Mouse (Mus musculus): ENCODE data around the gene Adsl. TPM values are rescaled to one million over a fixed set of nuclear protein-coding genes. Genes with fewer than 3 reads are reported as not detected.

Gene Adsl
- polyA plus RNA-seq, 1 experiment from 2014 or later: 135 TPM

DNA sequence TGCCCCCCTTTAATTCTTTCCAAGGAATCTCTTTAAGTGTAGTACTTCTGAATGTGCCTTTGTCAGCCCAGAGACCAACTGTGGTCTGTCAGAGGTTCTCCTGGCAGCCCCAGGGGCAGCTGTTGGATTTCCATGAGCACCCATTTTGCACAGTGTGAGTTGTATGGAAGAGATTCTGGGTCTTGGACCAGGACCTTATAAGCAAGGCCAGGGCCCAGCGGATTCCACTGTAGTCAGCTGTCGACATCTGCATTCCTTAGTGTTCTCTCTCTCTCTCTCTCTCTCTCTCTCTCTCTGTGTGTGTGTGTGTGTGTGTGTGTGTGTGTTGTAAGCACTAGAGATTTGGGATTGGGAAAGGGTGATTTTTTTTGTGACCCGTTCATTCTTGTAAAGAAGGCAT is 11.6 kb upstream of the Adsl start:
- 56% methylated on average over 3 of the region's 3 CpGs for WGBS
- ATAC-seq (ENCODE audit: low read depth): peak; percentile 97
- H3K4me2 ChIP-seq (ENCODE audit: low read depth, low read length): no peak overlapping the region
- no peaks in the 10 kb centered on the region for H3K9me3 ChIP-seq (ENCODE audit: control insufficient read depth, low read length)
- no peaks in the 10 kb centered on the region for H3K4me1 ChIP-seq (replicated peaks; ENCODE audit: control insufficient read depth, insufficient read depth, low read length)
- H3K27ac ChIP-seq (ENCODE audit: low read length): peak overlapping the region; percentile 53
- H3K36me3 ChIP-seq (ENCODE audit: control insufficient read depth, insufficient read depth, low read length): peaks cover 6% of the 10 kb centered on the region; the same call in 1 of the 2 replicates
- no peaks in the 10 kb centered on the region for H3K27me3 ChIP-seq (ENCODE audit: control insufficient read depth, insufficient read depth, low read depth, low read length)
- no peak overlapping the region for H3K4me3 ChIP-seq (ENCODE audit: low read length)
- H3K9ac ChIP-seq (ENCODE audit: low read length): no peak overlapping the region

GRCm38 (mm10) chr15:80938615-80939014 is 9.7 kb upstream of the Adsl start:
- Histone ChIP-seq H3K27me3 (ENCODE audit: control insufficient read depth, insufficient read depth, low read depth, low read length) (no peaks in the 10 kb centered on the region), H3K27ac (ENCODE audit: low read length) (no peak overlapping the region), H3K9ac (ENCODE audit: low read length) (no peak overlapping the region), H3K9me3 (ENCODE audit: control insufficient read depth, low read length) (no peaks in the 10 kb centered on the region), H3K4me2 (ENCODE audit: low read depth, low read length) (no peak overlapping the region), H3K4me1 (replicated peaks; ENCODE audit: control insufficient read depth, insufficient read depth, low read length) (no peaks in the 10 kb centered on the region), H3K4me3 (ENCODE audit: low read length) (no peak overlapping the region), H3K36me3 (ENCODE audit: control insufficient read depth, insufficient read depth, low read length) (0 out of 2 replicates have a peak, but pooled peaks cover 3% of the 10 kb centered on the region)
- 83% methylated on average over 4 of the region's 4 CpGs for WGBS
- ATAC-seq (ENCODE audit: low read depth): no peak

DNA sequence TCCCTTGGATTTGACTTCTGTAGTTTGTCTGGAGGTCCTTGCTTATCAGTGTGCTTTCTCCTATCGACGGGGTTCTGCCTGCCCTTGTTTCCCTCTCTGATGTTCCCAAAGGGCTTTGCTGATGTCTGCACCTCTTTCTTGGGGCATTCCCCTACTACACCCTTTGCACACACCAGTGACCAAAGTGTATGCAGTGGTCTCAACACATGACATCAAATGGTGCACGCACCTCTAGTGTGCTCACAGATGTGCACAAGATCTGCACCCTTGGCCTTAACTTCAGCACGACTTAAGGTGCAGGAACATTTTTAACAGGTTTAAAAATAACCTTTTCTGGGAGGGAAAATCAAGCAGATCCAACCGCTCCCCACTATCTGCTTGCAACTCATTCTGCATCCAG is 8.9 kb upstream of the Adsl start:
- H3K27me3 ChIP-seq (ENCODE audit: control insufficient read depth, insufficient read depth, low read depth, low read length): no peaks in the 10 kb centered on the region
- ATAC-seq (ENCODE audit: low read depth): no peak
- no peak overlapping the region for H3K9ac ChIP-seq (ENCODE audit: low read length)
- H3K9me3 ChIP-seq (ENCODE audit: control insufficient read depth, low read length): no peaks in the 10 kb centered on the region
- H3K36me3 ChIP-seq (ENCODE audit: control insufficient read depth, insufficient read depth, low read length): 0 out of 2 replicates have a peak, but pooled peaks cover 3% of the 10 kb centered on the region
- no peaks in the 10 kb centered on the region for H3K4me1 ChIP-seq (replicated peaks; ENCODE audit: control insufficient read depth, insufficient read depth, low read length)
- no peak overlapping the region for H3K4me3 ChIP-seq (ENCODE audit: low read length)
- no peak overlapping the region for H3K4me2 ChIP-seq (ENCODE audit: low read depth, low read length)
- no peak overlapping the region for H3K27ac ChIP-seq (ENCODE audit: low read length)
- WGBS: 85% methylated on average over 5 of the region's 5 CpGs

- H3K27ac ChIP-seq (ENCODE audit: low read length): no peak overlapping the region
- H3K27me3 ChIP-seq (ENCODE audit: control insufficient read depth, insufficient read depth, low read depth, low read length): no peaks in the 10 kb centered on the region
- no peaks in the 10 kb centered on the region for H3K9me3 ChIP-seq (ENCODE audit: control insufficient read depth, low read length)
- 0 out of 2 replicates have a peak, but pooled peaks cover 3% of the 10 kb centered on the region for H3K36me3 ChIP-seq (ENCODE audit: control insufficient read depth, insufficient read depth, low read length)
- 84% methylated on average over 6 of the region's 6 CpGs for WGBS
- ATAC-seq (ENCODE audit: low read depth): no peak
- no peak overlapping the region for H3K9ac ChIP-seq (ENCODE audit: low read length)
- H3K4me2 ChIP-seq (ENCODE audit: low read depth, low read length): no peak overlapping the region
- no peaks in the 10 kb centered on the region for H3K4me1 ChIP-seq (replicated peaks; ENCODE audit: control insufficient read depth, insufficient read depth, low read length)
- no peak overlapping the region for H3K4me3 ChIP-seq (ENCODE audit: low read length)
Observed at GRCm38 (mm10) chr15:80941468-80942040, 6.7 kb upstream of the Adsl start.

DNA sequence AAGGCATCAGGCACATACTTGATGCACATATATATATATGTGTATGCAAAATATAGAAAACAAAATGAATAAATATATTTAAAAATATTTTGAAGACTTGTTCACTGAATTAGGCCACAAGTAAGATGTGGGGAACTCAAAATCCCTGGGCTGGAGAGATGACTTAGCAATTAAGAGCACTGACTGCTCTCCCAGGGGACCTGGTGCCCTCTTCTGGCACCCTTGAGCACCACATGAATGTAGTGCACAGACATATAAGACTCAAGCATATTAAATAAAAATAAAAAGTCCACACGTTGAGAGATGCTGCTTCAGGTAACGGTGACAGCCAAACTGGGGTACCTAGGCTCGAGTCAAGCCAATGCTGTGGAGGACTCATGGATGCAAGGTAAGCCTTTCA is 2.4 kb upstream of the Adsl start:
- 0 out of 2 replicates have a peak, but pooled peaks cover 3% of the 10 kb centered on the region for H3K36me3 ChIP-seq (ENCODE audit: control insufficient read depth, insufficient read depth, low read length)
- H3K4me2 ChIP-seq (ENCODE audit: low read depth, low read length): no peak overlapping the region
- peaks cover 14% of the 10 kb centered on the region for H3K4me1 ChIP-seq (replicated peaks; ENCODE audit: control insufficient read depth, insufficient read depth, low read length)
- no peak overlapping the region for H3K9ac ChIP-seq (ENCODE audit: low read length)
- H3K27me3 ChIP-seq (ENCODE audit: control insufficient read depth, insufficient read depth, low read depth, low read length): no peaks in the 10 kb centered on the region
- 51% methylated on average over 3 of the region's 3 CpGs for WGBS
- H3K9me3 ChIP-seq (ENCODE audit: control insufficient read depth, low read length): no peaks in the 10 kb centered on the region
- H3K4me3 ChIP-seq (ENCODE audit: low read length): no peak overlapping the region
- H3K27ac ChIP-seq (ENCODE audit: low read length): no peak overlapping the region
- no peak for ATAC-seq (ENCODE audit: low read depth)

DNA sequence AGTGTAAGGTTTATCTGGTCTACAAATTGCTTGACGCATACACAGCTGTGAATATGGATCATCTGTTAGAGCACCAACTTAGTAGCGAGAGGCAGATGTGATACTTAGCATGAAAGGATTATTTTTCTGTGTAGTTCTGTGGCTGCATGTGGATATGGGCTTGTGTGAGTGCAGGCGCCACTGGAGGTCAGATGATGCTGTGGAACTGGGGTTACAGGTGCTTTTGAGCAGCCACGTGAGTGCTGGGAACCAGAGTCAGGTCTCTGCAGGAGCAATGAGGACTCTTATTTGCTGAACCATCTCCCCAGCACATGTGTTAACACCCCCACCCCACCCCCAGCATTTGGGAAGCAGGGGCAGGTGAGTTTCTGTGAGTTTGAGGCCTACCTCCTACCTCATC is 1.1 kb downstream of the Adsl start:
- WGBS: 29% methylated on average over 4 of the region's 4 CpGs
- no peaks in the 10 kb centered on the region for H3K27me3 ChIP-seq (ENCODE audit: control insufficient read depth, insufficient read depth, low read depth, low read length)
- H3K4me1 ChIP-seq (replicated peaks; ENCODE audit: control insufficient read depth, insufficient read depth, low read length): peaks cover 14% of the 10 kb centered on the region
- peak overlapping the region; percentile 91 for H3K4me3 ChIP-seq (ENCODE audit: low read length)
- ATAC-seq (ENCODE audit: low read depth): no peak
- H3K9me3 ChIP-seq (ENCODE audit: control insufficient read depth, low read length): no peaks in the 10 kb centered on the region
- peak overlapping the region; percentile 82 for H3K4me2 ChIP-seq (ENCODE audit: low read depth, low read length)
- no peak overlapping the region for H3K27ac ChIP-seq (ENCODE audit: low read length)
- H3K36me3 ChIP-seq (ENCODE audit: control insufficient read depth, insufficient read depth, low read length): peaks cover 12% of the 10 kb centered on the region
- peak overlapping the region; percentile 84 for H3K9ac ChIP-seq (ENCODE audit: low read length)

GRCm38 (mm10) chr15:80950055-80950454 is 1.8 kb downstream of the Adsl start:
- Histone ChIP-seq H3K4me2 (ENCODE audit: low read depth, low read length) (peak overlapping the region; percentile 82), H3K27ac (ENCODE audit: low read length) (no peak overlapping the region), H3K4me3 (ENCODE audit: low read length) (no peak overlapping the region), H3K9ac (ENCODE audit: low read length) (no peak overlapping the region), H3K36me3 (ENCODE audit: control insufficient read depth, insufficient read depth, low read length) (peaks cover 17% of the 10 kb centered on the region), H3K9me3 (ENCODE audit: control insufficient read depth, low read length) (no peaks in the 10 kb centered on the region), H3K27me3 (ENCODE audit: control insufficient read depth, insufficient read depth, low read depth, low read length) (no peaks in the 10 kb centered on the region), H3K4me1 (replicated peaks; ENCODE audit: control insufficient read depth, insufficient read depth, low read length) (peaks cover 14% of the 10 kb centered on the region)
- no peak for ATAC-seq (ENCODE audit: low read depth)
- 80% methylated on average over 7 of the region's 7 CpGs for WGBS

DNA sequence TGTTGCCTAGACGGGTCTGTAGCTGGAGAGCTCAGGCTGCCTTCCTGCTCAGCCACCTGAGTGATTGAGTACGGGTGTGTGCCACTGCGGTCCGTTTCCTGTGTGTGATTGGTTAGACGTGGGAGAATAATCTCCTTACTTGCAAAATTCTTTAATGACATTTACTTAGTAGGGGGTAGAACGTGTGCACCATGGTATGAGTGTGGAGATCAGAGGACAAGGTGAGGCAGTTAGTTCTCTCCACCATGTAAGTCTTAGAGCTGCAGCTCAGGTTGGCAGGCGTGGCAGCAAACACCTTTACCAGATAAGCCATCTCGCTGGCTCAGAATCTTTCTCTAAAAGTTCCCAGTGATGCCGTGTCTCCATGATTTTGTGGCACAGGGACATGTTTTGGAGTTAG is 5.7 kb downstream of the Adsl start:
- WGBS: 84% methylated on average over 9 of the region's 9 CpGs
- H3K4me1 ChIP-seq (replicated peaks; ENCODE audit: control insufficient read depth, insufficient read depth, low read length): peaks cover 14% of the 10 kb centered on the region
- no peaks in the 10 kb centered on the region for H3K27me3 ChIP-seq (ENCODE audit: control insufficient read depth, insufficient read depth, low read depth, low read length)
- H3K36me3 ChIP-seq (ENCODE audit: control insufficient read depth, insufficient read depth, low read length): peaks cover 31% of the 10 kb centered on the region
- no peak overlapping the region for H3K27ac ChIP-seq (ENCODE audit: low read length)
- H3K9ac ChIP-seq (ENCODE audit: low read length): no peak overlapping the region
- no peak overlapping the region for H3K4me3 ChIP-seq (ENCODE audit: low read length)
- ATAC-seq (ENCODE audit: low read depth): no peak
- no peaks in the 10 kb centered on the region for H3K9me3 ChIP-seq (ENCODE audit: control insufficient read depth, low read length)
- H3K4me2 ChIP-seq (ENCODE audit: low read depth, low read length): no peak overlapping the region

- no peak overlapping the region for H3K4me2 ChIP-seq (ENCODE audit: low read depth, low read length)
- 78% methylated on average over 3 of the region's 3 CpGs for WGBS
- H3K4me3 ChIP-seq (ENCODE audit: low read length): no peak overlapping the region
- no peak overlapping the region for H3K27ac ChIP-seq (ENCODE audit: low read length)
- H3K9ac ChIP-seq (ENCODE audit: low read length): no peak overlapping the region
- no peaks in the 10 kb centered on the region for H3K9me3 ChIP-seq (ENCODE audit: control insufficient read depth, low read length)
- H3K36me3 ChIP-seq (ENCODE audit: control insufficient read depth, insufficient read depth, low read length): peaks cover 31% of the 10 kb centered on the region
- no peaks in the 10 kb centered on the region for H3K27me3 ChIP-seq (ENCODE audit: control insufficient read depth, insufficient read depth, low read depth, low read length)
- ATAC-seq (ENCODE audit: low read depth): no peak
- H3K4me1 ChIP-seq (replicated peaks; ENCODE audit: control insufficient read depth, insufficient read depth, low read length): peaks cover 5% of the 10 kb centered on the region
Observed at GRCm38 (mm10) chr15:80954861-80955260, 6.6 kb downstream of the Adsl start.

Data from lung, embryonic 16.5 days (tissue).